Mouse (Mus musculus) liver, adult 2 months (tissue): Measurements from ENCODE around the gene Nsg2.

Experiments
- CTCF ChIP-seq: fragments of 200-500 bp; IDR thresholded peaks from 2 replicates; pipeline ENCODE4 v1.5.1; 2011; ENCODE audit warnings: low read depth, low read length, control low read depth
- POLR2A ChIP-seq: fragments of 200-500 bp; IDR thresholded peaks from 2 replicates; pipeline ENCODE4 v1.6.1; 2011; ENCODE audit warnings: low read length, control low read depth; ENCODE audit not compliant: insufficient read depth; ENCODE audit errors: extremely low read depth

DNA sequence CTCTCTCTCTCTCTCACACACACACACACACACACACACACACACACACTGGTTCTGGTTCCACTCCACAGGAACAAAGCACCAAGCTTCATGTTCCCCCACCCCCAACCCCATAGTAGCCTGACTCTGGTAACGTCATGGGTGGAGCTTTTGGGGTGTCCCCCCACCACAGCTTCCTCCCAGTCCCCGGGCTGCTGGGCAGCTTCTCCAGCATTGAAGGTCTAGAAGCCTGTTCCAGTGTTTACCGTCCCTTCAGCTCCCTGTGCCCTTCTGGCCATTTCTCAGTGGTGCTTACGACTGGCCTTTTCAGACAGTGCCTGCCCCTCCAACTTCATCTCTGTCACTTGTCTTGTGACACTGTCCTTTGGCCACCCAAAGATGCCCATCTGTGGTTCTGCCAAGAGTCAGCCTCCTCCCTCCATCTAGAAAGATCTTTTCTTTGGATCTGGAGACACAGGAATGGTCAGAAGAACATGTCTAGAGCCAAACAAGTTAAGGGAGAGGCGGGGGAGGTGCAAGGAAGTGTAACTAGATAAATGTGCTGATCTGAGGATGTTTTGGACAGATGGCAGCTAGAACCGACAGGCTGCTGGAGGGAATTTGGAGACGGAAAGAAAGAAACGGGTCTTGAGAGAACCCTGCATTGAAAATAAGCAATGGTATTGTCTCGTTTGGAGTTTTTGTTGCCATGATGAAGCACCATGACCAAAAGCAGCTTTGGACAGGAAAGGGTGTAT is 11.8 kb downstream of the Nsg2 start:
- no peak for TF ChIP-seq POLR2A
- TF ChIP-seq CTCF, result no peak
